Mouse (Mus musculus): ENCODE data around the gene Mtfr2. TPM values are rescaled to one million over a fixed set of nuclear protein-coding genes. Genes with fewer than 3 reads are reported as not detected.

The Mtfr2 gene
- polyA plus RNA-seq, 1 experiment, result 0.79 TPM

- Histone ChIP-seq H3K4me3 (ENCODE audit: insufficient read depth, low read length) (no peak overlapping the region), H3K4me1 (ENCODE audit: control insufficient read depth, insufficient read depth, low read length) (no peaks in the 10 kb centered on the region), H3K27ac (ENCODE audit: insufficient read depth, low read length) (no peak overlapping the region)
- TF ChIP-seq POLR2A (IDR thresholded peaks at IDR 0.05; ENCODE audit: extremely low read depth, insufficient read depth, low read length), result no peak
- no peak for TF ChIP-seq CTCF (IDR thresholded peaks at IDR 0.05; ENCODE audit: extremely low read depth, insufficient read depth, low read length)
Measured at GRCm38 (mm10) chr10:20398641-20399390, 51.2 kb downstream of the Mtfr2 start.

DNA sequence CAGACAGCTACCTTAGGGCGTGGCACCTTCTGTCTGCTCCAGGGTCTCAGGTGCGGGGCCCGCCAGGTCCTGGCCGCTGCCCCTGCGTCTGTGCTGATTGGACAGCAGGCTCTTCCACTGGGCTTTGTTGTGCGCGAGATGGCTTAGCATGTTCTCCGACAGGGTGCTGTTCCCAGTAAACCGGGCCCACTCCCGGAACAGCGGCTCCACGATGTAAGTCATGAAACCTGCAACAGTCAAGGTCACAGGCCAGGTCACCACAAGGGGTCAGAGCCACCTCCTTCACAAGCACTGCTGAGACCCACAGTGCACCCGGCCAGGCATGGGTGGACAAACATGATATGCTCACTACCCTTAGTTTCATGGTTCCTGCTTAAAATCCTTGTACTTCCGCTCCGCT, 52.8 kb downstream of the Mtfr2 start:
- TF ChIP-seq POLR2A (IDR thresholded peaks at IDR 0.05; ENCODE audit: extremely low read depth, insufficient read depth, low read length) (no peak), CTCF (IDR thresholded peaks at IDR 0.05; ENCODE audit: extremely low read depth, insufficient read depth, low read length) (no peak)
- Histone ChIP-seq H3K4me3 (ENCODE audit: insufficient read depth, low read length) (no peak overlapping the region), H3K4me1 (ENCODE audit: control insufficient read depth, insufficient read depth, low read length) (no peaks in the 10 kb centered on the region), H3K27ac (ENCODE audit: insufficient read depth, low read length) (no peak overlapping the region)

GRCm38 (mm10) chr10:20402941-20403340, 55.4 kb downstream of the Mtfr2 start:
- Histone ChIP-seq H3K4me3 (ENCODE audit: insufficient read depth, low read length) (no peak overlapping the region), H3K27ac (ENCODE audit: insufficient read depth, low read length) (no peak overlapping the region), H3K4me1 (ENCODE audit: control insufficient read depth, insufficient read depth, low read length) (no peaks in the 10 kb centered on the region)
- TF ChIP-seq CTCF (IDR thresholded peaks at IDR 0.05; ENCODE audit: extremely low read depth, insufficient read depth, low read length) (no peak), POLR2A (IDR thresholded peaks at IDR 0.05; ENCODE audit: extremely low read depth, insufficient read depth, low read length) (no peak)

DNA sequence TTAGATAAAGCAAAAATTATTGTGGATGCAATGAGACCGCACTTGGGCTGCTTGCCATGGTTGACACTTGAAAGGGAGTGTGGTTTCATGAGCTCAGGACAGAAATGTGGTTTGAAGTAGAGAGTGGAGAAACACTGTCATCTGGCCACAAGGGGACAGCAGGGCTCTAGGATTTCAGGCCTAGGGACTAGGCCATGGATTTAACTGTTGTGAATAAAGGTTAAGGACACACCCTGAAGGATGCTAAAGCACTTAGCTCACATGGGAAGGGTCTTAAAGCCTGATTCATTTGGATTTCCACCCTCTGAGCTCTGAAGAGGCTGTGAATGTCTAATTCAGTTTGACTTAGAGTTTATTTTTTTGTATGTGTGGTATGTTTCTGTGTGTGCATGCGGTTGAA, 57.9 kb downstream of the Mtfr2 start:
- Histone ChIP-seq H3K4me3 (ENCODE audit: insufficient read depth, low read length) (no peak overlapping the region), H3K27ac (ENCODE audit: insufficient read depth, low read length) (no peak overlapping the region), H3K4me1 (ENCODE audit: control insufficient read depth, insufficient read depth, low read length) (no peaks in the 10 kb centered on the region)
- TF ChIP-seq CTCF (IDR thresholded peaks at IDR 0.05; ENCODE audit: extremely low read depth, insufficient read depth, low read length) (peak; percentile 89), POLR2A (IDR thresholded peaks at IDR 0.05; ENCODE audit: extremely low read depth, insufficient read depth, low read length) (no peak)

GRCm38 (mm10) chr10:20408336-20408735, 60.8 kb downstream of the Mtfr2 start:
- H3K4me3 ChIP-seq (ENCODE audit: insufficient read depth, low read length), result no peak overlapping the region
- H3K27ac ChIP-seq (ENCODE audit: insufficient read depth, low read length), result no peak overlapping the region
- H3K4me1 ChIP-seq (ENCODE audit: control insufficient read depth, insufficient read depth, low read length), result no peaks in the 10 kb centered on the region
- no peak for TF ChIP-seq POLR2A (IDR thresholded peaks at IDR 0.05; ENCODE audit: extremely low read depth, insufficient read depth, low read length)

- H3K4me3 ChIP-seq (ENCODE audit: insufficient read depth, low read length), result no peak overlapping the region
- no peak overlapping the region for H3K27ac ChIP-seq (ENCODE audit: insufficient read depth, low read length)
- TF ChIP-seq POLR2A (IDR thresholded peaks at IDR 0.05; ENCODE audit: extremely low read depth, insufficient read depth, low read length) (no peak), CTCF (IDR thresholded peaks at IDR 0.05; ENCODE audit: extremely low read depth, insufficient read depth, low read length) (no peak)
- H3K4me1 ChIP-seq (ENCODE audit: control insufficient read depth, insufficient read depth, low read length), result no peaks in the 10 kb centered on the region
Measured at GRCm38 (mm10) chr10:20409181-20409580, 61.6 kb downstream of the Mtfr2 start.

Other genes with a start within 250 kb of the Mtfr2 start
- 86.5 and 91.4 TPM in 2 replicates for gene Map7, start 199.3 kb upstream of the Mtfr2 start, polyA plus RNA-seq (2012; rRNA removed)
- gene Bclaf1, start 35.3 kb upstream of the Mtfr2 start, polyA plus RNA-seq (2012; rRNA removed), result 68.7 and 71.4 TPM in 2 replicates